Mouse (Mus musculus): ENCODE results near the gene Acot11. TPM values are rescaled to one million over a fixed set of nuclear protein-coding genes. Genes with fewer than 3 reads are reported as not detected.

Acot11 gene
- 1.4 TPM in 2 replicates for polyA plus RNA-seq (2015; fragmentation: Nextera tagmentation; extraction: Ambion mirVana)

DNA sequence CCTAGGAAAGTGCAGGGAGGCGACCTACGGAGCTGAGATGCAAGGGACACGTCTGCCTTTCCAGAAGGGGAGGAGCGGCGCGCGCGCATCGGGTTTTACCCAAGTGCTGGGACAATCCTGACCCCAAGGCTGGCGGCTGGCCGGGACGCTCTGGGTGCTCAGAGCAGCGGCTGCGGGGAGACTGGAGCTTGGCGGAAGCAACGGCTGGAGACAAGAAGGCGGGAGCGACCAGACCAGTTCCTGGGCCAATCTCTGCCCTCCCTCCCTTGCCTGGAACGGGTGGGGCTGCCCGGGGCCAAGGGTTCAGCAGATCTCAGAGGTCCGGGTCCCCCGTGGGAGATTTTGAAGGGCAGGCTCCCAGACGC lies at the start of gene Acot11:
Gene Acot11 (minus strand): TSS at position 89 of the 365 bp plus-strand sequence.
- H3K9me3 ChIP-seq: no peaks in the 10 kb centered on the region
- peak within 1 kb of the TSS; percentile 53 for H3K4me2 ChIP-seq
- H3K36me3 ChIP-seq: no peaks in the 10 kb centered on the region
- H3K27me3 ChIP-seq: no peaks in the 10 kb centered on the region; the same call in 1 of the 2 replicates
- H3K27ac ChIP-seq: no peak within 1 kb of the TSS
- H3K4me1 ChIP-seq: peaks cover 13% of the 10 kb centered on the region
- peak within 1 kb of the TSS; percentile 21 for H3K4me3 ChIP-seq
- H3K9ac ChIP-seq: peak within 1 kb of the TSS; percentile 26; the same call in 1 of the 2 replicates
- WGBS: 4% methylated on average over 23 of the region's 23 CpGs
- peak; percentile 58; the same call in 1 of the 2 replicates for ATAC-seq (ENCODE audit: borderline replicate concordance, extremely low read depth, low FRiP score, low TSS enrichment)

DNA sequence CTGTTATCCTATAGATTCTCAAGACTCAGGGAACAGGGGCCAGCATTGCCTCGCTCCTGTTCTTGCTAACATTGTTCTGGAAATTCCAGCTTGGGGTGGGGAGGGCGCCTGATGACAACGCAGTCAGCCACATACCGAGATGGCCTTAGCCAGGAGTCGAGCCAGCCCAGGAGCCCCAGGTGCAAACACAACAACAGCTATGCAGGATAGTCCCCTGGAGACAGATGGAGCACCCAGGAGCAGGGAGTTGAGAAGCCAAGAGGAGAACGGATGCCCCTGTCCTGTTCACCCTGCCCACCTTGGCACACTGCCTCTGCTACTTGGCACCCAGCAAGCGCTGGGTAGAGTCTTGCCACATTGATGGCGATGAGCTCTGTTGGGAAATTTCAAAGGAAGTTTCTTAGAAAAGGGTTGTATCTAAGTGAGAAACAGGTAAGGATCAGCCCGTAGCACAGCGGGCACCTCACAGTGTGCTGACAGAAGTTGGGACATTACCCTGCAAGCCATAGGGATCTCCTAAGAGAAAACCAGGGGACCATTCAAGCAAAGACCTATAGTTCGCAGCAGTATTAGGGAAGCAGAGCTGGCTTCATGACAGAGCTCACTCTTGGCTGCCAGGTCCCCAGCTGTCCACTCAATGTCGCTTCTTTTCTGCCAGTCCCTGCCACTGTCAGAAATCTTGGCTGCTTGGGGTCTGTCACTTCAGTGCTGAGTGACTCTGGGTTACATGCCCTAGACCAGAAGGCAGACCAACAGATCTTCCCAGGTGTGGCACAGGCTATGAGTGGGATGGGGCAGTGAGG lies 43.7 kb upstream of the Acot11 start:
- H3K4me3 ChIP-seq: no peak overlapping the region

DNA sequence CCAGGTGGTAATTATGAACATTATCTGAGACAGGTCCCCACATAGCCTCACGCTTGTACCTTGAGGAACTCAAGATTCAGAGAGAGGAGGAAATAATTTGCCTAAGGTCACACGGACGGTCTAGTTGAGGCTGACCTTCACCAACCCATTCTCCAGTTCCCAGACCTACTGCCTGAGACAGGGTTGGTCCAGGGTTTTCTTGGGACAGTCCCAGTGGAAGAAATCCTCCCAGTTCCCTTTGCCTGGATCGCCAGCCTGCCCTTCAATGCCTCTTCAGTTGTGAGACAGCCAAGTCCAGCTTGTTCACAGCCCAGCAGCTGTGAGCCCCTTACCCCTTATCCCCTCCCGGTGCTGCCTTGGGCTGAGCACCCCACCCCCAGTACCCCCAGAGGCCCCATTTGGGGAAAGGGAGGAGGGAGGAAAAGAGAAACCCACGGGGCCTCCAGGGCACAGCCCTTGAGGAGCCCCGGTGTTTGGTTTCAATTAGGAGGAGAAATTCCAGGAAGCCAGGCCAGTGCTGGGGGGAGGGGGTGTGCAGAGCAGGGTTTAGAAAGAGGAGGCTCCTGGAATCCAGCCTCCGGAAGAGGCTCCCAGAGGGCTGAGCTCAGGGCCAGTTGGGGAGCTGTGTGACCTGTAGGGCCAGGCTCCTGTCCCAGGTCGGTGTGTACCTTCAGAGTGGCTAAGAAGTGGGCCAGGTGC lies 42.9 kb upstream of the Acot11 start:
- 8% methylated on average over 9 of the region's 9 CpGs for WGBS
- ATAC-seq (ENCODE audit: borderline replicate concordance, extremely low read depth, low FRiP score, low TSS enrichment): peak; percentile 88
- Histone ChIP-seq H3K9me3 (no peaks in the 10 kb centered on the region), H3K36me3 (no peaks in the 10 kb centered on the region), H3K27me3 (no peaks in the 10 kb centered on the region), H3K9ac (peak overlapping the region; percentile 32; the same call in 1 of the 2 replicates), H3K27ac (peak overlapping the region; percentile 98), H3K4me1 (peaks cover 26% of the 10 kb centered on the region), H3K4me3 (no peak overlapping the region), H3K4me2 (peak overlapping the region; percentile 54)

More for the DNA sequence above, 43.7 kb upstream of the Acot11 start:
- Histone ChIP-seq H3K9ac (no peak overlapping the region), H3K36me3 (no peaks in the 10 kb centered on the region), H3K9me3 (no peaks in the 10 kb centered on the region), H3K27ac (peak overlapping the region; percentile 98), H3K27me3 (no peaks in the 10 kb centered on the region), H3K4me1 (peaks cover 23% of the 10 kb centered on the region), H3K4me2 (peak overlapping the region; percentile 54)
- WGBS: 32% methylated on average over 12 of the region's 12 CpGs
- ATAC-seq (ENCODE audit: borderline replicate concordance, extremely low read depth, low FRiP score, low TSS enrichment): peak; percentile 62

DNA sequence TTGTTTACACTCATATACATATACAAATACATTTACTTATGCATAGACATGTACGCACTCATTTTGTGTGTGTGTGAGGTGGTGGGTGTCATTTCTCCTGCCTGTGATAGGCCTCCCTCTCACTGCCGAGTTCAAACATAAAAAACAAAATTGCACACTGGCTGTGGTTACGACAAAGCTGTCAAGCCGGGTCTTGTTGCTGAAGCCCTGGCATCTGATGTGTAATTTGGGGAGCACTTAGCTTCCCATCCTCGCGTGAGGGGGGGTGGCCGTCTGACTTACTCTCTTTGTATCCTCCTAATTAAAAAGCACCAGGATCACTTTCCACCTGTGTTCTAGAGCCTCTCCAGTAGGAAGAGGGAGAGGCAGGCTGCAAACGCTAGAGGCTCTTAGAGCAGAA lies 37.8 kb upstream of the Acot11 start:
- no peak for ATAC-seq (ENCODE audit: borderline replicate concordance, extremely low read depth, low FRiP score, low TSS enrichment)
- Histone ChIP-seq H3K36me3 (no peaks in the 10 kb centered on the region), H3K27ac (no peak overlapping the region), H3K9ac (no peak overlapping the region), H3K9me3 (no peaks in the 10 kb centered on the region), H3K27me3 (no peaks in the 10 kb centered on the region), H3K4me2 (no peak overlapping the region), H3K4me1 (peaks cover 49% of the 10 kb centered on the region), H3K4me3 (no peak overlapping the region)
- 45% methylated on average over 8 of the region's 8 CpGs for WGBS

DNA sequence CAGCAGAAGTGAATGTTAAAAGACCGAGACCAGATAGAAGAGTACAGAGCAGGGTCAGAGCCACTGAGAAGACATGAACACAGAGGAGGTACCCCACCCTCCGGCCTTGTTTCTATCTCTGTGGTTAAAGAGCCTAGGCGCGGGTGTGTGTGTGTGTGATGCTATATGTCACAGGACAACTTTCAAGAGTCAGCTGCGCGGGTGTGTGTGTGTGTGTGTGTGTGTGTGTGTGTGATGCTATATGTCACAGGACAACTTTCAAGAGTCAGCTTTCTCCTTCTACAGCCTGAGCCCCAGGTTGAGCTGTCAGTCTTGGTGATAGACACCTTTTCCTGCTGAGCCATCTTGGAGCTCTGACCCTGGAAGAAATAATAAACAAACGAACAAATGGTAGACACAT lies 37.1 kb upstream of the Acot11 start:
- Histone ChIP-seq H3K36me3 (no peaks in the 10 kb centered on the region), H3K9ac (no peak overlapping the region), H3K27ac (peak overlapping the region; percentile 99), H3K9me3 (no peaks in the 10 kb centered on the region), H3K4me2 (0 out of 2 replicates have a peak overlapping the region, but pooled peaks have one; percentile 97), H3K4me1 (peaks cover 48% of the 10 kb centered on the region), H3K27me3 (no peaks in the 10 kb centered on the region), H3K4me3 (no peak overlapping the region)
- ATAC-seq (ENCODE audit: borderline replicate concordance, extremely low read depth, low FRiP score, low TSS enrichment): no peak
- 30% methylated on average over 7 of the region's 7 CpGs for WGBS

DNA sequence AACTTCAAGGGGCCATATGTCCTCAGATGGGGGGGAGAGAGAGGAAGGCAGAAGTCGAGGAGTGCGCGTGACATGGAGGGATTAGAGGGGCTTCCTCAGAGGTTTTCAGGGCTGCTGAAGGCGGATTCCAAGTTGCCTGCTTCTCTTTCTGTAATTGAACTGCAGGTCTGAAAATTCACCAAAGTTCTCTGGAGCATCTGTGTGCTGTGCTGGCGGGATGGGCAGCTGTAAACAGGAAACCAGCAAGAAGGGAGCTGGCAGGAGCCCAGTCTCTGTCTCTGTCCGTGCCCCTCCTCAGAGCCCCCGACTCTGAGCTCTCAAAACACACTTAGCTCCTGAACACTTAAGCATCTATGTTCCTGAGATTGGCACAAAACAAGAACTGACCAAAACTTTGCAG lies 36.5 kb upstream of the Acot11 start:
- ATAC-seq (ENCODE audit: borderline replicate concordance, extremely low read depth, low FRiP score, low TSS enrichment): no peak
- Histone ChIP-seq H3K4me2 (peak overlapping the region; percentile 97), H3K27me3 (no peaks in the 10 kb centered on the region), H3K9ac (peak overlapping the region; percentile 13; the same call in 1 of the 2 replicates), H3K4me3 (no peak overlapping the region), H3K4me1 (peaks cover 46% of the 10 kb centered on the region), H3K36me3 (no peaks in the 10 kb centered on the region), H3K27ac (peak overlapping the region; percentile 99), H3K9me3 (no peaks in the 10 kb centered on the region)
- 20% methylated on average over 7 of the region's 7 CpGs for WGBS

DNA sequence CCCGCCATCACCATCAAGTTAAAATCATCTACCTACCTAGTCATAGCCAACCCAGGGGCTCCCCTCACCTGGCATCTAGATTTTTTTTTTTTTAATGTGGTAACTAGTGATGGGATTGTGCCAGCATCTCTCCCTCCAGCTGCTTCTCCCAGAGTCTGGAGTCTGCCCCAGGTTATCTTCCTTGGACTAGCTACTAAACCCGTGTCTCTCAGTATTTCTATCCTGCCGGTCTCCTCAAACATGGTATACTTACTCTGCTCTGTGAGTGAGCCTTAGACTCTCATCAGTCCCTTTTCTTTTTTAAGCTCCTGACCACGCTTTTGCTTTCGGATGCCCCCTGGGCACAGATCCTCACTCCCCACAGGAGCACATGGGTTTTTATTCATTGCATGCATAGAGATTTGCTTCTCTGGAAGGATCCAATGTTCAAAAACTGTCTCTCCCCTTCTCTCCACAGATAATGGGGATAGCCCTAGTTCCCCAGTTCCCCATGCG lies 35.9 kb upstream of the Acot11 start:
- WGBS: 31% methylated on average over 6 of the region's 6 CpGs
- Histone ChIP-seq H3K9ac (peak overlapping the region; percentile 75), H3K36me3 (no peaks in the 10 kb centered on the region), H3K27ac (peak overlapping the region; percentile 99), H3K4me2 (peak overlapping the region; percentile 97), H3K4me1 (peaks cover 46% of the 10 kb centered on the region), H3K9me3 (no peaks in the 10 kb centered on the region), H3K27me3 (no peaks in the 10 kb centered on the region), H3K4me3 (peak overlapping the region; percentile 56)
- no peak for ATAC-seq (ENCODE audit: borderline replicate concordance, extremely low read depth, low FRiP score, low TSS enrichment)

DNA sequence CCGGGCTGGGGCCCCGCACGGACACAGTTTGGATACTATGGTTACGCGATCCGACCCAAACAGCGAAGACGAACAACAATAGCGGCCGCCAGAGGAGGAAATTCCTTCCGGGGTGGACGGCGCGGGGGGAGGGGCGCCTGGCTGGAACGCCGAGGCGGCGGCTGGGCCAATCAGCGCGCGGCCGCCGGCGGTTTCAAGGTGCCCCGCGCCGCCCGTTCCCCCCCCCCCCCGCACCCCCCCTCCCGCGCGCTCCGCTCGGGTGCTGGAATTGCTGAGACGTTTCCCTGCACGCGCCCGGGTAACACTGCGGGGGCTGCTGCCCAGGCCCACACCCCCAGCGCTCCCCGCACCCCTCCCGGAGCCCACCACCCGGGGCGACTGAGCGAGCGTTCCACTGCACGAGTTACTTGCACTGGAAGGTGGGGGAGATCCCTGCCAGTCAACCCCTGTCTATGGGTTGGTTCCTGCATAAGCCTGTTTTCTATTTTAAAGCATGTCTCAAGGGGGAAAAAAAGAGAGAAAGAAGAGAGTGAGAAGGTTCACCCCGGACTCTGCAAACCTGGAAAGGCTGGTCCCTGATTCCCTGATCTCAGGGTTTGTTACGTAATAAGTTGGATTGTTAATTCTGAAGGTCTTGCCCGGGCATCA lies 35.3 kb upstream of the Acot11 start:
- Histone ChIP-seq H3K27ac (peak overlapping the region; percentile 99), H3K4me1 (peaks cover 46% of the 10 kb centered on the region)

DNA sequence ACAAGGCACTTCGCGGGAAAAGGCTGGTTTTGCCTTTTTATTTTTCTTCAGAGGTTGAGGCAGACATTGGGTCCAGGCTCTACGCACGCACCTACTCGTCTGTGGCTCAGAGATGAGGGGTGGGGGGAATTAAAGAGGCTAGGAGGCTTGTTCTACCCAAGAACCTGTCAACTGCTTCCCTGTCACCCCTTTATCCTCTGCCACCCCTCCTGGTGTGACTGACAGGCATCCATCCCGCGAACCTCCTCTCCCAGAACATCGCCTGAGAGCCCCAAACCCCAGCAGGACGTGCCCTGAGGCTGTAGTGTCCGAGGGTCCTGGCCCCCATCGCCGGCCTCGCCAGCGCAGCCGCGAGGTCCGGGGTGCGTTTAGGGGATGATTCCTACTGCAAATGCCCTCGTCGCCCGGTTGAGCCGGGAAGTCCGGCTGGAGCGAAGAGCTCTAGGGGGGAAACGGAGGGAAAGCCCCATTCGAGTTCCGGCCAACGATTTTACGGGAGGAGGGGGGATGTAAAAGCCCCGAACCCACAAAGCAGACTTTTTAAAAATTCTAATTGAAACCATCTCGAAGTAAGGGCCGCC lies 34.5 kb upstream of the Acot11 start:
- Histone ChIP-seq H3K4me1 (peaks cover 46% of the 10 kb centered on the region), H3K27me3 (no peaks in the 10 kb centered on the region), H3K36me3 (no peaks in the 10 kb centered on the region), H3K4me2 (peak overlapping the region; percentile 97), H3K27ac (peak overlapping the region; percentile 99), H3K9me3 (no peaks in the 10 kb centered on the region), H3K4me3 (peak overlapping the region; percentile 56), H3K9ac (peak overlapping the region; percentile 86)
- peak; percentile 9 for ATAC-seq (ENCODE audit: borderline replicate concordance, extremely low read depth, low FRiP score, low TSS enrichment)
- under 1% methylated on average over 32 of the region's 32 CpGs for WGBS

More for the DNA sequence above, 35.3 kb upstream of the Acot11 start:
- peak overlapping the region; percentile 56 for H3K4me3 ChIP-seq
- H3K4me2 ChIP-seq: peak overlapping the region; percentile 97
- H3K9ac ChIP-seq: peak overlapping the region; percentile 86
- ATAC-seq (ENCODE audit: borderline replicate concordance, extremely low read depth, low FRiP score, low TSS enrichment): peak; percentile 58
- under 1% methylated on average over 22 of the region's 51 CpGs for WGBS
- no peaks in the 10 kb centered on the region for H3K9me3 ChIP-seq
- H3K36me3 ChIP-seq: no peaks in the 10 kb centered on the region
- no peaks in the 10 kb centered on the region for H3K27me3 ChIP-seq

DNA sequence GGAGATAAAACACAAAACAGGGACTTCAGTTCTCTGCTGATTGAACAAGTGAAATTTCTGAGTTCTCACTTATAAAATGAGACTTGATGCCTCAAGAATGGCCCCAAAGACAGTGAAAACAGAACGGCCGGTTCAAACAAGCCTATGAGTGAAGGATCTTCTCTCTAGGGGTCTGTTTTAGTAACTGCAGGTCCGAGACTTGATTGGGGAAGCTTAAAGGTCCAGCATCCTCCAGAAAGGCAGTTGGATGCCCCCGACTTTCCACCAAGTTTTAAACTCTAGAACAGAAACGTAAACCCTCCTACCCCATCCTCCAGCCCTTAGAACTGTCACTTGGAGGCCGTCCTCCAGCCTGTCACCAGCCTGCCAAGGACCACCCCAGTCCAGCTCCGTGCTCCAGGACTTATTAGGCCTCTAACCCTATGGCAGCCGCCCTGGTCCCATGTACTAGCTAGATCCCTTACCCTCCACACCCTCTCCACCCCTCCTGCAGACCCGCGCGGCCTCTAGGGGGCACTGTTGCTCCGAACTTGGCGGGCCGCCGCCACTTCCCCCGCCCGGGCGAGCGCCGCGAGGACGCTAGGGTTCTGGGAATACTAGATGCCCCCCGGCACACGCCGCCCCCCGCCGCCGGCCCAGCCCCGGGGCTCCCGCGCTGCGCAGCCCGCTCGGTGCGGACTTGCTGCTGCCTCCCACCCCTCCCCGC lies 33.9 kb upstream of the Acot11 start:
- peak overlapping the region; percentile 56 for H3K4me3 ChIP-seq
- no peaks in the 10 kb centered on the region for H3K9me3 ChIP-seq
- H3K4me2 ChIP-seq: peak overlapping the region; percentile 97
- 1% methylated on average over 36 of the region's 36 CpGs for WGBS
- H3K4me1 ChIP-seq: peaks cover 46% of the 10 kb centered on the region
- H3K9ac ChIP-seq: peak overlapping the region; percentile 86
- peak overlapping the region; percentile 99 for H3K27ac ChIP-seq
- ATAC-seq (ENCODE audit: borderline replicate concordance, extremely low read depth, low FRiP score, low TSS enrichment): peak; percentile 83
- no peaks in the 10 kb centered on the region for H3K27me3 ChIP-seq
- H3K36me3 ChIP-seq: no peaks in the 10 kb centered on the region

DNA sequence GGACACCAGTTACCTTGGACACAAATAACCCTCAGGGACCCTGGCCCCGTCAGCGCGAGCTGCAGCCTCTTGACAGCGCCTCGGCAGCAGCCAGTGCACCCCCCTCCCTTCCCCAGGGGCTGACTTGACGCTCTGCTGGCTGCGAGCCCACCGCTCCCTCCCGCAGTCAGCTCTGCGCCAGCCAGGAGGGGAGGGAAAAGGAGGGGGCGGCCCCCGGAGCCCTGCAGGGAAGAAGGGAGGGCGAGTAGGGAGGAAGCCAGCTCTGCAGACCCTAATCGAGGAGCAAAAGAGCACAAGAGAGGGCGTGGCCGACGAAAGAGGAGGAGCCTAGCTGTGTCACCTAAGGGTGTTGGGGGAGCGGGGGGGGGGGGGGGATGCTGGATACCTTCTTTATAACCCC lies 33.2 kb upstream of the Acot11 start:
- Histone ChIP-seq H3K9me3 (no peaks in the 10 kb centered on the region), H3K9ac (peak overlapping the region; percentile 20; the same call in 1 of the 2 replicates), H3K4me1 (peaks cover 46% of the 10 kb centered on the region), H3K27ac (peak overlapping the region; percentile 99), H3K36me3 (no peaks in the 10 kb centered on the region), H3K4me2 (peak overlapping the region; percentile 97), H3K4me3 (peak overlapping the region; percentile 23), H3K27me3 (no peaks in the 10 kb centered on the region)
- under 1% methylated on average over 12 of the region's 18 CpGs for WGBS
- ATAC-seq (ENCODE audit: borderline replicate concordance, extremely low read depth, low FRiP score, low TSS enrichment): peak; percentile 47

Measured in lung, embryonic 15.5 days (tissue).